Mouse (Mus musculus) MEL (cell line): Measurements from ENCODE around the gene Actg1. TPM values are rescaled to one million over a fixed set of nuclear protein-coding genes. Genes with fewer than 3 reads are reported as not detected.
A peak's percentile ranks its signal among the peaks of the same experiment; 100 is the strongest.

Experiments used
- DNase-seq: peaks from one replicate; pipeline ENCODE4 v3.0.0; 2011; ENCODE audit warnings: low read depth, low spot score
- H3K27ac ChIP-seq: 2 replicates; pipeline ENCODE4 v1.5.1; 2012; ENCODE audit warnings: low read depth, mild to moderate bottlenecking, control low read depth, low read length, moderate library complexity; ENCODE audit not compliant: control insufficient read depth
- H3K27me3 ChIP-seq, 2 experiments: fragments of 150-350 bp in 1 of 2; sonication (generic) in 1 of 2; 2 replicates each; pipeline ENCODE4 v1.6.1; 2012; ENCODE audit warnings: low read length in 2 of 2, mild to moderate bottlenecking in 2 of 2, improper control_type of control experiment in 1 of 2, moderate library complexity in 1 of 2; ENCODE audit not compliant: insufficient read depth in 2 of 2, control insufficient read depth in 1 of 2
- H3K36me3 ChIP-seq, 2 experiments: 2 replicates each; pipeline ENCODE4 v1.6.1; 2012 to 2014; ENCODE audit warnings: low read length in 2 of 2, improper control_type of control experiment in 1 of 2, inconsistent platforms in 1 of 2, mild to moderate bottlenecking in 1 of 2; ENCODE audit not compliant: insufficient read depth in 2 of 2, control insufficient read depth in 1 of 2
- H3K4me1 ChIP-seq, 2 experiments: fragments of 150-350 bp in 1 of 2; sonication (generic) in 1 of 2; 2 replicates each; pipeline ENCODE4 v1.6.1; 2012; ENCODE audit warnings: low read length in 2 of 2, improper control_type of control experiment in 1 of 2, mild to moderate bottlenecking in 1 of 2; ENCODE audit not compliant: insufficient read depth in 2 of 2, control insufficient read depth in 1 of 2
- H3K4me3 ChIP-seq, 2 experiments: fragments of 150-350 bp in 1 of 2; sonication (generic) in 1 of 2; 2 replicates each; pipeline ENCODE4 v1.5.1; 2012; ENCODE audit warnings: low read depth in 2 of 2, low read length in 2 of 2, mild to moderate bottlenecking in 2 of 2, moderate library complexity in 2 of 2, control low read depth in 1 of 2, improper control_type of control experiment in 1 of 2; ENCODE audit not compliant: control insufficient read depth in 1 of 2, insufficient read depth in 1 of 2
- H3K79me2 ChIP-seq: 2 replicates; pipeline ENCODE4 v1.6.1; 2012; ENCODE audit warnings: mild to moderate bottlenecking, low read length, moderate library complexity; ENCODE audit not compliant: control insufficient read depth, poor library complexity, insufficient read depth
- H3K9ac ChIP-seq: 2 replicates; pipeline ENCODE4 v1.6.1; 2012; ENCODE audit warnings: low read depth, mild to moderate bottlenecking, control low read depth, low read length, moderate library complexity; ENCODE audit not compliant: control insufficient read depth, poor library complexity, severe bottlenecking
- H3K9me3 ChIP-seq: fragments of 150-350 bp; sonication (generic); replicated peaks from 2 replicates; pipeline ENCODE4 v1.6.1; 2012; ENCODE audit warnings: mild to moderate bottlenecking, low read length, improper control_type of control experiment, moderate library complexity; ENCODE audit not compliant: insufficient read depth
- BHLHE40 ChIP-seq: IDR thresholded peaks from 2 replicates; pipeline ENCODE4 v1.6.1; 2012; ENCODE audit warnings: low read depth, mild to moderate bottlenecking, inconsistent platforms, low read length, improper control_type of control experiment, borderline replicate concordance
- CHD1 ChIP-seq: IDR thresholded peaks from 2 replicates; pipeline ENCODE4 v1.6.1; 2012; ENCODE audit warnings: low read depth, mild to moderate bottlenecking, inconsistent platforms, low read length, improper control_type of control experiment
- CTCF ChIP-seq, 3 experiments: IDR thresholded peaks in 2 of 3; conservative IDR thresholded peaks in 1 of 3; 2 replicates each; pipeline ENCODE4 v1.5.1; 2011 to 2012; ENCODE audit warnings: low read length in 3 of 3, low read depth in 2 of 3, mild to moderate bottlenecking in 2 of 3, improper control_type of control experiment in 1 of 3, inconsistent platforms in 1 of 3, mixed read lengths in 1 of 3, moderate library complexity in 1 of 3; ENCODE audit not compliant: control insufficient read depth in 1 of 3, insufficient read depth in 1 of 3, poor library complexity in 1 of 3, severe bottlenecking in 1 of 3
- HCFC1 ChIP-seq: IDR thresholded peaks from 2 replicates; pipeline ENCODE4 v1.6.1; 2012; ENCODE audit warnings: low read depth, mild to moderate bottlenecking, inconsistent platforms, low read length, improper control_type of control experiment, moderate library complexity
- JUND ChIP-seq: IDR thresholded peaks from 2 replicates; pipeline ENCODE4 v1.6.1; 2011; ENCODE audit warnings: low read depth, mild to moderate bottlenecking, improper control_type of control experiment, low read length
- MAFK ChIP-seq: IDR thresholded peaks from 2 replicates; pipeline ENCODE4 v1.6.1; 2011; ENCODE audit warnings: low read depth, mild to moderate bottlenecking, low read length, improper control_type of control experiment, borderline replicate concordance
- MAX ChIP-seq: IDR thresholded peaks from 2 replicates; pipeline ENCODE4 v1.6.1; 2011; ENCODE audit warnings: low read length, improper control_type of control experiment
- MEF2A ChIP-seq: IDR thresholded peaks from 2 replicates; pipeline ENCODE4 v1.6.1; 2014; ENCODE audit warnings: low read depth, mild to moderate bottlenecking, inconsistent platforms, low read length, improper control_type of control experiment; ENCODE audit not compliant: poor library complexity, insufficient replicate concordance, severe bottlenecking; ENCODE audit errors: extremely low read depth
- MYB ChIP-seq: IDR thresholded peaks from 2 replicates; pipeline ENCODE4 v1.6.1; 2011; ENCODE audit warnings: mild to moderate bottlenecking, low read depth, low read length, improper control_type of control experiment
- MYC ChIP-seq: IDR thresholded peaks from 2 replicates; pipeline ENCODE4 v1.6.1; 2011; ENCODE audit warnings: low read depth, mild to moderate bottlenecking, low read length, improper control_type of control experiment, moderate library complexity
- NELFE ChIP-seq: IDR thresholded peaks from 2 replicates; pipeline ENCODE4 v1.6.1; 2011; ENCODE audit warnings: low read depth, low read length, improper control_type of control experiment
- RAD21 ChIP-seq: IDR thresholded peaks from 2 replicates; pipeline ENCODE4 v1.6.1; 2011; ENCODE audit warnings: mild to moderate bottlenecking, low read depth, low read length, improper control_type of control experiment
- TAL1 ChIP-seq: IDR thresholded peaks from 2 replicates; pipeline ENCODE4 v1.6.1; 2012; ENCODE audit warnings: mild to moderate bottlenecking, inconsistent platforms, low read length, moderate library complexity, mixed read lengths
- TBP ChIP-seq: IDR thresholded peaks from 2 replicates; pipeline ENCODE4 v1.8.0; 2011; ENCODE audit warnings: low read depth, low read length, improper control_type of control experiment
- UBTF ChIP-seq: IDR thresholded peaks from 2 replicates; pipeline ENCODE4 v1.6.1; 2012; ENCODE audit warnings: low read depth, mild to moderate bottlenecking, inconsistent platforms, low read length, improper control_type of control experiment, moderate library complexity, borderline replicate concordance; ENCODE audit not compliant: insufficient read depth
- ZC3H11A ChIP-seq: IDR thresholded peaks from 2 replicates; pipeline ENCODE4 v1.6.1; 2012; ENCODE audit warnings: low read depth, mild to moderate bottlenecking, inconsistent platforms, low read length, improper control_type of control experiment
- ZMIZ1 ChIP-seq: IDR thresholded peaks from 2 replicates; pipeline ENCODE4 v1.6.1; 2012; ENCODE audit warnings: low read depth, mild to moderate bottlenecking, inconsistent platforms, low read length, improper control_type of control experiment, moderate library complexity
- ZNF384 ChIP-seq: IDR thresholded peaks from 2 replicates; pipeline ENCODE4 v1.6.1; 2012; ENCODE audit warnings: low read depth, mild to moderate bottlenecking, inconsistent platforms, low read length, improper control_type of control experiment
- polyA plus RNA-seq, 2 experiments: library from polyadenylated mRNA; stranded (reverse) in 1 of 2; unstranded in 1 of 2; fragments of >175 nt in 1 of 2; fragments of >200 nt in 1 of 2; gene quantifications; 2 replicates each; pipeline versions ENCODE4 v1.2.1 to v1.2.4; 2012; ENCODE audit warnings: low replicate concordance in 2 of 2, low read depth in 1 of 2; ENCODE audit not compliant: insufficient read length in 2 of 2, insufficient read depth in 1 of 2, missing spikeins in 1 of 2
- total RNA-seq: library from RNA; depleted of rRNA; stranded (reverse); fragments of 300-350 nt; gene quantifications from 2 replicates; pipeline ENCODE4 v1.2.3, GENCODE M21; 2012

Actg1 gene
- total and polyA plus RNA-seq, 3 experiments = 899 to 1,784 (median 1,328) TPM

- H3K79me2 ChIP-seq = no peaks in the 10 kb centered on the region
- H3K4me1 ChIP-seq = peaks cover 12 to 46% of the 10 kb centered on the region in 2 experiments
- DNase-seq = no peak
- H3K27me3 ChIP-seq = no peaks in the 10 kb centered on the region
- H3K27ac ChIP-seq = no peak overlapping the region
- H3K9ac ChIP-seq = no peak overlapping the region
- H3K9me3 ChIP-seq = no peaks in the 10 kb centered on the region
- no peak for TF ChIP-seq RAD21
- TF ChIP-seq MYC = no peak
- TF ChIP-seq HCFC1 = no peak
- TF ChIP-seq JUND = no peak
- TF ChIP-seq CHD1 = no peak
- no peak for TF ChIP-seq MEF2A
- no peak for TF ChIP-seq UBTF
- TF ChIP-seq MAX = no peak
- no peak for TF ChIP-seq TAL1
- TF ChIP-seq CTCF (IDR thresholded peaks at IDR 0.05 in 2 of 3, conservative IDR thresholded peaks at IDR 0.05 in 1 of 3; ENCODE audit: control insufficient read depth in 1 of 3, insufficient read depth in 1 of 3, low read depth in 2 of 3, low read length in 3 of 3, poor library complexity in 1 of 3, severe bottlenecking in 1 of 3) = peak in 2 of 3 experiments; percentile 13 to 25; a peak in 1 of 6 replicates
- no peak for TF ChIP-seq MYB
- TF ChIP-seq ZMIZ1 = no peak
- no peak for TF ChIP-seq MAFK
- TF ChIP-seq ZC3H11A = no peak
- TF ChIP-seq NELFE = no peak
- no peak for TF ChIP-seq ZNF384
- TF ChIP-seq TBP = peak; percentile 53; the same call in 1 of the 2 replicates
- TF ChIP-seq, all 39 proteins: peak for 2
- Histone ChIP-seq H3K4me3 (no peak overlapping the region), H3K36me3 (peaks cover 0 to 34% of the 10 kb centered on the region in 2 experiments; a peak in 2 of 4 replicates)
These were observed 8.6 kb upstream of the Actg1 start for GRCm38 (mm10) chr11:120356900-120357299.

DNA sequence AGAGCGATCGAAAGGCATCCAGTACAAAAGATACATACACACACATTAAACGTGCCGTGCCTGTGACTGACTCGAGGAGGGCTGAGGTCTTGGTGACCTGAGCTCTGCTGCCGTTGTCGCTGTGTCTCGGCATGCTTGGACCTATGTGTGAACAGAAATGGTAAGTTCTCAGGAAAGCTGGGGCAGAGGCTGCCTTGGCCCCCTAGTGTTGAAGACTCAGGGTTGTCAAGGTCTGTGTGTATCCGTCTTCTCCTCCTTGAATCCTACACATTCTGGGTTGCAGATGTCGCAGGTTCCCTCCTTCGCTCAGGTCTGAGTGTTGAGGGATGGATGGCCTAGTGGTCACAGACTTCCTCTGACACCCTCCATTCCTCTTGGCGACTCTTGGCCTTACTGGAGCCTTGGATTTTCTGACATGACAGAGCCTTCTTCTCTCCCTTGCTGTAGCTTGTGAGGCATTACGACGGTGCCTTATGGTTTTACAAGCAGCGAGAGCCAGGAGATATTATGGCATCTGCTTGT is 8.0 kb upstream of the Actg1 start:
- DNase-seq = no peak
- Histone ChIP-seq H3K4me3 (no peak overlapping the region), H3K9ac (no peak overlapping the region), H3K27ac (no peak overlapping the region), H3K4me1 (peaks cover 12 to 49% of the 10 kb centered on the region in 2 experiments), H3K27me3 (no peaks in the 10 kb centered on the region), H3K9me3 (no peaks in the 10 kb centered on the region), H3K36me3 (peaks cover 0 to 34% of the 10 kb centered on the region in 2 experiments; a peak in 2 of 4 replicates), H3K79me2 (no peaks in the 10 kb centered on the region)
- TF ChIP-seq NELFE (no peak), BHLHE40 (no peak), CTCF (IDR thresholded peaks at IDR 0.05 in 2 of 3, conservative IDR thresholded peaks at IDR 0.05 in 1 of 3; ENCODE audit: control insufficient read depth in 1 of 3, insufficient read depth in 1 of 3, low read depth in 2 of 3, low read length in 3 of 3, poor library complexity in 1 of 3, severe bottlenecking in 1 of 3) (peak; percentile 12 to 27 (median 27); a peak in 3 of 6 replicates)
